Mouse (Mus musculus): ENCODE results near the gene Lman1l. TPM values are rescaled to one million over a fixed set of nuclear protein-coding genes. Genes with fewer than 3 reads are reported as not detected.

The Lman1l gene
- polyA plus RNA-seq, 1 experiment from 2014 or later, result not detected

DNA sequence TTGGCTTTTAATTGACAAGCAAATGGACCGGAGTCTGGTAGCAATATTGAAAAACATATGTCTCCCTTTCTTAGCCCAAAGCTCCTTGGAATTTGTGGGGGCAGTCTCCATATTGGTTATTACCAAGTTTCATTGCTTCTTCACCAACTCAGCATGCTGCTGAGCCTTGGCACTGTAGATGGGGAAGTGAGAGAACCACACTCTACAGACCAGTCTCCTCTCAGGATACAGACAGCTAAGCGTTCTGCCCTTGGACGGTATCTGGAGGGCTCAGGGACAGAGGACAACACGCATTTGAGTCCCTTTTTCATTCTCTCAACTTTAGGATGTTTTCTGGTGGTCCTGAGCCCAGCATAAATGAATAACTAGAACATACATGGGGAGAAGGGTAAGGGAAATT, 61.9 kb downstream of the Lman1l start:
- H3K27me3 ChIP-seq (ENCODE audit: control insufficient read depth, insufficient read depth, low read length), result no peaks in the 10 kb centered on the region
- H3K36me3 ChIP-seq (ENCODE audit: control insufficient read depth, insufficient read depth, low read length), result no peaks in the 10 kb centered on the region
- H3K9me3 ChIP-seq (ENCODE audit: control insufficient read depth, low read length), result no peaks in the 10 kb centered on the region
- 77% methylated on average over 4 of the region's 4 CpGs for WGBS
- no peak overlapping the region for H3K27ac ChIP-seq (replicated peaks)
- peaks cover 16% of the 10 kb centered on the region for H3K4me1 ChIP-seq (replicated peaks; ENCODE audit: control insufficient read depth, insufficient read depth)
- TF ChIP-seq EP300 (optimal IDR thresholded peaks at IDR 0.05) (no peak), CTCF (IDR thresholded peaks at IDR 0.05; ENCODE audit: low read depth) (no peak)
- no peak overlapping the region for H3K4me3 ChIP-seq (ENCODE audit: low read depth, low read length)
- no peak overlapping the region for H3K9ac ChIP-seq (ENCODE audit: low read length)
- ATAC-seq (ENCODE audit: low FRiP score, low TSS enrichment) (no peak), DNase-seq (ENCODE audit: low spot score) (no peak)
- no peak overlapping the region for H3K4me2 ChIP-seq (replicated peaks; ENCODE audit: low read depth)

GRCm38 (mm10) chr9:57557215-57557614, 63.4 kb downstream of the Lman1l start:
- WGBS, result 74% methylated on average over 3 of the region's 3 CpGs
- H3K36me3 ChIP-seq (ENCODE audit: control insufficient read depth, insufficient read depth, low read length), result no peaks in the 10 kb centered on the region
- no peaks in the 10 kb centered on the region for H3K27me3 ChIP-seq (ENCODE audit: control insufficient read depth, insufficient read depth, low read length)
- H3K4me2 ChIP-seq (replicated peaks; ENCODE audit: low read depth), result no peak overlapping the region
- no peak overlapping the region for H3K9ac ChIP-seq (ENCODE audit: low read length)
- no peak overlapping the region for H3K4me3 ChIP-seq (ENCODE audit: low read depth, low read length)
- ATAC-seq (ENCODE audit: low FRiP score, low TSS enrichment), result no peak
- no peaks in the 10 kb centered on the region for H3K9me3 ChIP-seq (ENCODE audit: control insufficient read depth, low read length)
- no peak for DNase-seq (ENCODE audit: low spot score)
- peaks cover 11% of the 10 kb centered on the region for H3K4me1 ChIP-seq (replicated peaks; ENCODE audit: control insufficient read depth, insufficient read depth)
- no peak overlapping the region for H3K27ac ChIP-seq (replicated peaks)
- no peak for TF ChIP-seq EP300 (optimal IDR thresholded peaks at IDR 0.05)
- TF ChIP-seq CTCF (IDR thresholded peaks at IDR 0.05; ENCODE audit: low read depth), result no peak

Other genes with a start within 250 kb of the Lman1l start
- gene Ppcdc, start 180.7 kb downstream of the Lman1l start, polyA plus RNA-seq (2015; fragmentation: Nextera tagmentation; extraction: Ambion mirVana), result 14.2 and 16.2 TPM in 2 replicates
- 42.4 and 48.7 TPM in 2 replicates for gene Scamp5, start 152.7 kb downstream of the Lman1l start, polyA plus RNA-seq (2015; fragmentation: Nextera tagmentation; extraction: Ambion mirVana)
- gene Rpp25, start 116.7 kb downstream of the Lman1l start, polyA plus RNA-seq (2015; fragmentation: Nextera tagmentation; extraction: Ambion mirVana), result 24.3 and 26.5 TPM in 2 replicates
- gene Cox5a, start 99.5 kb downstream of the Lman1l start, polyA plus RNA-seq (2015; fragmentation: Nextera tagmentation; extraction: Ambion mirVana), result 991 and 1,062 TPM in 2 replicates
- 12.4 and 13.0 TPM in 2 replicates for gene Fam219b, start 83.2 kb downstream of the Lman1l start, polyA plus RNA-seq (2015; fragmentation: Nextera tagmentation; extraction: Ambion mirVana)
- gene Mpi, start 68.0 kb downstream of the Lman1l start, polyA plus RNA-seq (2015; fragmentation: Nextera tagmentation; extraction: Ambion mirVana), result 24.6 and 26.1 TPM in 2 replicates
- gene Scamp2, start 59.8 kb downstream of the Lman1l start, polyA plus RNA-seq (2015; fragmentation: Nextera tagmentation; extraction: Ambion mirVana), result 102 and 104 TPM in 2 replicates
- gene Ulk3, start 31.3 kb downstream of the Lman1l start, polyA plus RNA-seq (2015; fragmentation: Nextera tagmentation; extraction: Ambion mirVana), result 8.4 and 8.6 TPM in 2 replicates
- not detected in 2 replicates for gene Cplx3, start 14.5 kb downstream of the Lman1l start, polyA plus RNA-seq (2015; fragmentation: Nextera tagmentation; extraction: Ambion mirVana)
- gene Csk, start 32.9 kb upstream of the Lman1l start, polyA plus RNA-seq (2015; fragmentation: Nextera tagmentation; extraction: Ambion mirVana), result 20.7 and 23.9 TPM in 2 replicates
- gene Cyp1a2, start 62.9 kb upstream of the Lman1l start, polyA plus RNA-seq (2015; fragmentation: Nextera tagmentation; extraction: Ambion mirVana), result not detected in 2 replicates
- 0.07 and 0.11 TPM in 2 replicates for gene Cyp1a1, start 67.2 kb upstream of the Lman1l start, polyA plus RNA-seq (2015; fragmentation: Nextera tagmentation; extraction: Ambion mirVana)
- gene Edc3, start 87.8 kb upstream of the Lman1l start, polyA plus RNA-seq (2015; fragmentation: Nextera tagmentation; extraction: Ambion mirVana), result 13.6 and 15.2 TPM in 2 replicates
- gene Clk3, start 145.1 kb upstream of the Lman1l start, polyA plus RNA-seq (2015; fragmentation: Nextera tagmentation; extraction: Ambion mirVana), result 29.4 and 38.0 TPM in 2 replicates
- gene Arid3b, start 216.0 kb upstream of the Lman1l start, polyA plus RNA-seq (2015; fragmentation: Nextera tagmentation; extraction: Ambion mirVana), result 2.3 and 3.0 TPM in 2 replicates